Mouse (Mus musculus) thymus, adult 2 months (tissue): ENCODE measurements around the gene Bag1.

ENCODE experiments used
- CTCF ChIP-seq: fragments of 200-500 bp; IDR thresholded peaks from 2 replicates; pipeline ENCODE4 v1.5.1; 2012; ENCODE audit warnings: mild to moderate bottlenecking, control low read depth, low read length, moderate library complexity, borderline replicate concordance; ENCODE audit not compliant: control insufficient read depth, poor library complexity, insufficient read depth; ENCODE audit errors: extremely low read depth
- POLR2A ChIP-seq: fragments of 200-500 bp; IDR thresholded peaks from 2 replicates; pipeline ENCODE4 v1.6.1; 2012; ENCODE audit warnings: mild to moderate bottlenecking, low read length, control low read depth, moderate library complexity; ENCODE audit not compliant: control insufficient read depth, poor library complexity, insufficient read depth; ENCODE audit errors: extremely low read depth

DNA sequence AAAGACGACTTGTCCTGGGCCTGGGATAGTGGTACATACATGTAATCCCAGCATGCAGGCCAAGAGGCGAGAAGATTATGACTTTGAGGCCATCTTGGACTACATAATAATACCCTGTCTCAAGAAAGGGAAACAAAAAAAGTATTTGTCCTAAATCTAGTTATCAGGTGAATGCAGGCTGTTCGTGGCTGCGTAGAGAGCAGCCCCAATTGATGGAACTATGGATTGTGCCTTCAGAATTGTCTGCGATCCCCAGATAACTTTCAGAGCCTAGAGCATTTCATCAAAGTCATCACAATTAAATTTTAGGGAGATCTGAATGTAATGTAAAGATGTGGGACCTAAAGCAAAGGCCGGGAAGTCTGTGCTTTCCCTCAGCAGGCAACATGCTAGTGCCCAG is 48.2 kb upstream of the Bag1 start:
- TF ChIP-seq CTCF (no peak), POLR2A (no peak)
